Mouse (Mus musculus) lung, postnatal 36 days (tissue): ENCODE data around the gene Tceal5.
"Not testable (repeated sequence)": the region's sequence is repeated elsewhere in the genome, so short reads cannot be mapped to it uniquely, and the experiment has no call there.

ENCODE experiments used
- DNase-seq: peaks from one replicate; pipeline ENCODE4 v3.0.0; 2022; ENCODE audit warnings: mixed read lengths

Gene Tceal5

DNA sequence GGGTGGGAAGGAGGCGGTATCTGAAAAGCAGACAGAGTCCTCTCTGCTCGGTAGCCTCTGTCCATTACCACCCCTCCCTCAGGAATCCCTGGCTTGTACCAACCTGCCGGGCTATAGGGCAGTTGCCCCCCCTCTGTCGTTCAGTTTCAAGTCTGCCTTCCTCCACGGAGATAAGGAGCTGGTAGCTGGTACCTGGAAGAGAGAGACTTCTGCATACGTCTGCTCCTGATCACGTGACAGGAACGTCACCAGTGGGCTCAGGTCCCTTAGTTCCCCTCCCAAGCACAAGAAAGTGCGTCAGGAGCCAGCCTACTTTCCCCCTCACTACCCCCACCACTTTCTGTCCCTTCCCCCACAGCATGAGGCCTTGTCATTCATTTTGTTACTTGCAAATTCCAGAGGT is at the start of gene Tceal5:
TSS of gene Tceal5 (minus strand) at position 213 of the 403 bp plus-strand sequence.
- DNase-seq = peak; percentile 12

DNA sequence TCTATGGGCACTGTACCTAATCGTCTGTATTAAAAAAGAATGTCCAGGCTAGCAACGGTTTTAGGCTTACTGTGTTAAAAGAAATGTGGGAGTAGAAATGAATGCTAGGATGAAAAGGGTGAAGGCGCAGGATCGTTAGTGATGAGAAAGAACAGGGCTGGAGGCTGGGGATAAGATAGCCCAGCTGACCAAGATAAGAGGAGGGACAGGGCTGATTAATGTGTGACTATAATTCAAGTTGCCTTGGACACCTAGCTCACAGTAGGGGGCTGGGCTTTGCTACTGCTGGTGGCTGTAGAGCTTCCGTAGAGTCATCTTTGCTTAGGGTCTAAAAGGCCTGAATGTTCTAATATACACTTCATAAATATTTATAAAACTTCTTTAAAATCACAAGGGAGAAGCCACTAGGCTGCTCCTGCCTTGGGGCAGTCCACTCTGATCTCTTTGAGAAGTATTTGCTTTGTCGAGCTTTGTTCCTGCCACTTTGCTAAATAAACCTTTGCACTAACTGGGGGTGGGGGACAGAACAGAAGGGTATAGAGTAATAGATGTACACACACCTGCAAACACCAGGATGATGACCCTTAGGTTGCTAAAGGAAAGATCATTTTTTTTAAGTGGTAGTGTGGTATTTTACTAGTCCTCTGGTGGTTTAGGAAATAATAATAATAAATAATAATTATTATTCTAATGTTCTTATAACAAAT is 48.5 kb upstream of the Tceal5 start:
- no peak for DNase-seq

- DNase-seq = peak; percentile 54
Measured at GRCm38 (mm10) chrX:136249671-136250070, 46.0 kb upstream of the Tceal5 start.

DNA sequence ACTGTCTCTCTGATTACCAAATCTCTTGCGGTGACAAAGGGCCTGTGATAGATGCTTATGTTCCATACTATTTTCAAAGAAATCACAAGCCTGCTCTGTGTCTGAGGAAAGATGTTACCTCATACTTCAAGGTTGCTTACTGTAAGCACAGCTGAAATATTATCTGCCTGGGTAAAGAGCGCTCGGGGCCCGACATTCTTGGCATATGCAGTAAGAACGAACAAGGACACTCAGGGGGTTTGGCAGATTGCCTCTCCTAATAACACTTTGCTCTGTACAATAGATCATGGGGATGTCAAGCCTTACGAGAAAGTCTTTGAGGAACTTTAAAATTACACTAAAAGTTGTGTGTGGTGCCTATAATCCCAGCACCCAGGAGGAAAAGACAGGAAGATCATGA is 45.1 kb upstream of the Tceal5 start:
- peak; percentile 62 for DNase-seq

DNA sequence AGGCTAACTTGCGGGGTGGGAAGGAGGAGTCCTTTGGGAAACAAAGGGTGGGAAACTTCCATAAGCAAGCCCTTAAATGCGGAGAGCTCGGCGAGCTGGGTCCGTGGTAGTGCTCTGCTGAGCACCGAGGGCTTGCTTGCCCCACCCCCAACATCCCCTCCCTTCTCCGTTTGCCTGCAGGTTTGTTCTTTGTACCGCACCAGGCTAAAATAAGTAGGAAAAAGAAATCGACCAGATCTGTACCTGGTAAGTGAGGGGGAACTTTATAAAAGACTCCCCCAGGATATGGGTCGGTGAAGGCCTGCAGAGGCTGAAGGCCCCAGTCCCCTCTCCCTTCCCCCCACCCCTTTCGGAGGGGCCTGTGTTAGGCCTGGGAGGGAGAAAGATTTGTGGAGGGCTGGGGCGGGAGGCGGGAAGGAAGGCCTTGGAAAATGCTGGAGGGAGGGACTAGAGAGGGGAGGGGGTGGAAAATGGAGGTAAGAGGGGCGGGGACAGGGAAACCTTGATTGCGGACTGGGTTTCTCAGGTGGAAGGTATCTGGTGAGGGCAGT is 41.9 kb upstream of the Tceal5 start:
- DNase-seq = peak; percentile 22

DNA sequence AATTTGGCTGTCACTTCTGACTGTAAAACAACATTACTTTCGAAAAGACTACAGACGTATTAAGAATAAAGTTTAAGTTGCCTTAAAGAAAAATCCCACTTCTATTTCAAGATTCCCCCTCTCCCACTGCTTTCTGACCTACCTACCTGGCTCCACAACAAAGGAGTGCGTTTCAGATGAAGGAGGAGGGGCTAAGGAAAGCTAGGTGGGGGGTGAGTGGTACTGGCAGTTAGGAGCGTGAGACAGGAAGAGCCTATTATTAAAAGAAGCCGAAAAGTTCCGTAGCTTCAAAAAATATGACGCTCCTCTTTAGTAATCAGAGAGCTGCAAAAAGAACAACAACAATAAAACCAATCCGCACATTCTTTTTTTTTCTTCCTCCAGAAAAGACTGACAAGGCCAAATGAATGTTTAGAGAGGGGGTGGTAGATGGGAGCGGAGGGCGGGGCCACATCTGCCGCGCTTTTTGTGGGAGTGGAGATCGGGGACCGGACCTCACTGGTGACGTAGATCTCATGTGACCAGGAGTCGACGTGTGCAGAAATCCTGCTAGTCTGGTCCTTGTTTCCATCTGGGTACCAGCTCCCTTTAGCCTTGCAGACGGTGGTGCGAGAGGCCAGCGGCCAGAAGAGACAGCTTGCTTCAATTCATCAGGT is 41.0 kb upstream of the Tceal5 start, which contains the start of gene Tceal9:
TSS of gene Tceal9 (plus strand) at position 506 of the 656 bp plus-strand sequence.
- DNase-seq = peak; percentile 87

DNA sequence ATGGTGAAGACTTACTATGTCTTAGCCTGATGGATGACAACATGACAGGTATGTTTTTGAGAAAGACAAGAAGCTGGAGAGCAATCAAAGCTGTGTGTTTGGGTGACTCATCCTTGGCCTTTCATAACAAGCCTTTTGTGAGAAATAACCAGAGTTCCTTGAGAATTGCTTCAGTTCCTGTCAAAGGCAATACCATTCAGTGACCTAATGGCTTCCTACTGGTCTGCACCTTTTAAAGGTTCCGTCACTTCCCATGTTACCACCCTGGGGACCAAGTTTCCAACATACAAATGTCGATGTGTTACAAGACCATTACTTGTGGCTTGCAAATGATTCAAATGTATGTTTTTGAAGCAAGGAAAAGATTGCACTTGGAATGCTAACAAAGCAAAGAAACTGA is 39.5 kb upstream of the Tceal5 start:
- no peak for DNase-seq

GRCm38 (mm10) chrX:136238118-136238517 is 34.4 kb upstream of the Tceal5 start:
- DNase-seq = peak; percentile 71

- DNase-seq = no peak
Measured at GRCm38 (mm10) chrX:136227768-136228167, 24.1 kb upstream of the Tceal5 start.

- DNase-seq = no peak
Measured at GRCm38 (mm10) chrX:136223714-136224113, 20.0 kb upstream of the Tceal5 start.

DNA sequence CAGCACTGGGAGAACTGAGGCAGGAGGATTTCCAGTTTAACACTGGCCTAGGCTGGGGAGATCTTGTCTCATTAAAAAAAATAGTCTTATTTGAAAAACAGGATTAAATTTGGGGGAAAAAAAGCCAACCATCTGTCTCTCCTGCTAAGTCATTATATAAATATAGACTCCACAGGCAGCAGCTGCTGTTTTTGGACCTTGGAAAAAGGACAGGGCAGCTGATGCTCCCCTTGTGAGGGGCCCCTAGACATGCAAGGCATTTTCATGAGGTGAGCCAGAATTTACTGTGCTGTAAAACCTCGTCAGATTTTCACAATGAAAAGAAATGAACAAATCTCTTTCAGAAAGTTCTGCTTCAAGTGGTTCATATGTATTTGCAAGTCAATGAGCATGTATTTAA is 12.6 kb upstream of the Tceal5 start:
- DNase-seq = no peak

DNA sequence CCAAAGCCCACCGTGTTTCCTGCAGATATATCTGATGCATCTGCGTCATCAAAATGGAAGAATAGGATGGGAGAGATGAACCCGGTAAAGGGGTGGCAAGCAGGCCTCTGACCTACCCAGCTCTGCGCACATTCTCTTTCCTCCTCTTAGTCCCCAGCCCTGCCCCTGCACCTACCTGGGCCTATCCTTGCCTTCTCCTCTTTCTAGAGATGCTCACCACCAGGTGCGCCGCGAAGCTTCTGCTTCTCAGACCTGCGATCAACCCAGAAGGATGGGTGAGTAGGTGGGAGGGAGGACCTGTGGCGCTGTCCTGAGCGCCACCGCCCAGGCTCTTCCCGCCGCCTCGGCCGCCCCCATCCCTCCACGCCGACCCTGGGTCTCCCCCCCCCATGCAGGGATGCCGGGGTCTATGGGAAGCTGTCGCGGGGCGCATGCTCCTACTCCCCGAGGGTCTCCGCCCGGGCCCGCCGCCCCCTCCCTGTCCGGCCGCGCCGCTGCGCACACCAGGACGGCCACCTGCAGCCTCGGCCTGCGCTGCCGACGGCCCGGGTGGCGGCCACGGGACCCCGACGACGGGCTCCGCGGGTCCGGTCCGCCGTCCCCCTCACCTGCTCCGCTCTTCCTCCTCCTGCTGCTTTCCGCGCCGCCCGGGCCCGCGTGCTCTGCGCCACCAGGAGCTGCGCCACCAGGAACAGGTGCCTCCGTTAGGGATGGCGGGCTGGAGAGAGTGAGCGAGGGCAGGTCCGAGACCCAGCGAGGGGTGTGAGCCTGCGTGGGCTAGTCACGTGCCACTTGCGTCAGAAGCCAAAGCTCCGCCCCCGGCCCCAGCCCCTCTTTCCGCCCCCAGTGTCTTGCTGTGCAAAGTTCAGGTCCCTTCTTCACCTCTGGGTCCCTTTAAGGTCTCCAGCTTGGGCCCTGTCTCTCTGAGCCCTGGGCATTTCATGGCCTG is 11.3 kb upstream of the Tceal5 start, which contains the start of the genes Tceal7 and Bex1:
TSS of gene Tceal7 (plus strand) at position 51 of the 949 bp plus-strand sequence.
TSS of gene Bex1 (minus strand) at position 785 of the 949 bp plus-strand sequence.
- DNase-seq = not testable (repeated sequence)

DNA sequence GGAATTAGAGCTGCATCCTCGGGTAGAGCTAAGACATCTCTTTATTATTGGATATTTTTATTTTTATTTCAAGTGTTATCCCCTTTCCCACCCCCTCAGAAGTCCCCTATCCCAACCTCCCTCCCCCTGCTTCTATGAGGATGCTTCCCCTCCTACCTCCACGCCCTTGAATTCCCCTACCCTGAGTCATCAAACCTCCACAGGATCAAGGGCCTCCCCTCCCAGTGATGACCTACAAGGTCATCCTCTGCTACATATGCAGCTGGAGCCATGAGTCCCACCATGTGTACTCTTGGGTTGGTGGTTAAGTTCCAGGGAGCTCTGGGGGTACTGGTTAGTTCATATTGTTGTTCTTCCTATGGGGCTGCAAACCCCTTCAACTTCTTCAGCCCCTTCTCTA is 9.7 kb upstream of the Tceal5 start:
- DNase-seq = no peak

- no peak for DNase-seq
Measured at GRCm38 (mm10) chrX:136204406-136204805, 730 bp upstream of the Tceal5 start.

DNA sequence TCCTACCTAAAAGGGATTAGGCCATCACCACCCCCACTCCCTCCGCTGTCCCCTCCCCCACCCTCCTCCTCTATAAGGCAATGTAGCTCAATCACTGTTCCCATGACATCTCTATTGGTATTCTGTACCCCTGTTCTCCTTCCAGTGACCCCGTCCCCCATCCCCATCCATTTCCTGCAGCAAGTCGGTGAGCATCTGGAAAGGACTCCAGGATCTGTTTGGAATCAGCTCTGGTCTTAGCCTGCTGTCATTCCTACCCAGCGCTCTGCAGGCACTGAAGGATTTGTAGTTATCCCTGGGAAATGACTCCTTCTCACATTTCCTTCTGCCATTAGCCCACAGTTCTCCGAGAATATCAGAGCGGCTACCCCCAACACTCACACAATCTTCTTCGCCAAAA is 419 bp downstream of the Tceal5 start:
- DNase-seq = no peak

DNA sequence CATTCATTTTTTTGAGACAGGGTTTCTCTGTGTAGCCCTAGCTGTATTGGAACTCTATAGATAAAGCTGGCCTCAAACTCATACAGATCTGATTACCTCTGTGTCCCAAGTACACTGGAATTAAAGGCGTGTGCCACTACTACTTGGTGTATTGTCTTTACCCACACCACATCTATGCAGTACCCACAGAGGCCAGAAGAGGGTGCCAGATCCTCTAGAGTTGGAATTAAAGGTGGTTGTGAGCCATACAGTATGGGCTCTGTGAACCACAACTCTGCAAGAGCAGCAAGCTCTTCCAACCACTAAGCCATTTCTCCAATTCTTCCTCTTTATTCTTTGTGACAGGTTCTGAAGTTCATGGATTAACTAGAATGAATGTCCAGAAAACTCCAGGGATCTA is 6.8 kb downstream of the Tceal5 start:
- DNase-seq = peak; percentile 69

- no peak for DNase-seq
Measured at GRCm38 (mm10) chrX:136195193-136195944, 8.3 kb downstream of the Tceal5 start.

DNA sequence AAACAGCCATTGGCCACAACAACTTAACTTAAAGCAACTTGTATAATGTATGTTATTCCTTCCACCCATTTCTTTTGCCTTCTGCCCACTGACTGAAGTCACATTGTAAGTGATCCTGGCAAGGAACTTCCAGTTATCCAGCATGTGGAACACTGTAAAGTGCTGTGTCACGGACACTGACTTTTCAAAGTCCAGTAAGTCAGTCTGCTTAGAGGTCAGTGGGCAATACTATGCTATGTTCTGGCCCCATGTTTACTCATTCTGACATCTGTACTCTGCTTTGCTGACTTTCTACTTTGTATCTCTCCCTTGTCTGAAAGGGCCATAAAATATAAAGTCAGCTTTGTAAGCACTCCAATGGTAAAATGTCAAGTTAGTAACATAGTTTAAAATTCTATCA is 20.6 kb downstream of the Tceal5 start:
- DNase-seq = no peak

DNA sequence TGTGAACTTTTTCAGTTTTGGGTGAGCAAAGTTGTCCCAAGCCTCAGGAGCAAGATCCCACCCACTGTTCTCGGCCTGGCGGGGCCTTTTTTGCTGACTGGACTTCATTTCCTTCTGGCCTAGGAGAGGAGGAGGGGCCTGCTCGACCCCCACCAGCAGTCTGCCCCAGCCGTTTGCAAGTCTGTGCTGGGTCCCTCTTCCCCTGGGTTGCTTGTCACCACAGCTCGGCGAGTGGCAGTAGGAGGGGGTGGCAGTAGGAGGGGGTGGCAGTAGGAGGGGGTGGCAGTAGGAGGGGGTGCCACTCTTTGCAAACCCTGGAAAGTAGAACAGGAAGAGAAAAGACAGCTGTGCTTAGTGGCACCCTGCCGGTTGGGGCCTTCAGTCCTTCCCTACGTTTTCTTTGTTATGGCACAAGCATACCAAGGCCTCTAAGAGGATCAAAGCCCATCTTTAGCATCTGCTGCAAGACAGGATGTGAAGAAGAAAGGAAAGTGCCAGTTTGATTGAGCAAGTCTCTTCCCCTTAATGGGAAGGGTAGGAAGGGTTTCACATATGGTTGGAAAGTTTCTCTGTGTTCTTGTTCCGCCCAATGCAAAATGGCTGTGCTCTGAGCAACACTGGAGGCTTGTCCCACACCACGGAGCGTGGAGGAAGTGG is 22.7 kb downstream of the Tceal5 start:
- DNase-seq = no peak

- DNase-seq = peak; percentile 0
Measured at GRCm38 (mm10) chrX:136172786-136173185, 30.9 kb downstream of the Tceal5 start.

DNA sequence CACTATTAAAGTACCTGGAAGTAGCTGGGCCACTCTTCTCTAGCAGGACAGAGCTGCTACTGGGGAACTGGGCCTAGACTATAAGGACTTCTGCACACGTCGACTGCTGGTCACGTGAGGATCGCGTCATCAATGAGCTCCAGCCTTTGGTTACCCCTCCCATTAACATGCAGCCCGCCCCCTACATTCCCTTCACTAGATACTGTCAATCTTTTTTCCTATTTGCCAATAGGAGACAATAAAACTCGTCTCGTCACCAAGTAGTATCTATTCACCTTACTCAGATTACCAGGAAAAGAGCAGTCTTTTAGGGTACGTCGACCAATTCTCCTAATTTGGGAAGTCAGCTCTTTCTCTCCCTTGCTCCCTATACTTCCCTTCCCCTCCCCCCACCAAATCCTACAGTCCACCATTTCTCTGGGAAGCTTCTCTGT is 31.5 kb downstream of the Tceal5 start, which contains the start of gene Tceal8:
TSS of gene Tceal8 (minus strand) at position 225 of the 434 bp plus-strand sequence.
- DNase-seq = peak; percentile 92
